Mouse (Mus musculus): ENCODE data around the gene Mst1. TPM values are rescaled to one million over a fixed set of nuclear protein-coding genes. Genes with fewer than 3 reads are reported as not detected.

Gene Mst1
- total and polyA plus RNA-seq, 2 experiments from 2014 or later: not detected

DNA sequence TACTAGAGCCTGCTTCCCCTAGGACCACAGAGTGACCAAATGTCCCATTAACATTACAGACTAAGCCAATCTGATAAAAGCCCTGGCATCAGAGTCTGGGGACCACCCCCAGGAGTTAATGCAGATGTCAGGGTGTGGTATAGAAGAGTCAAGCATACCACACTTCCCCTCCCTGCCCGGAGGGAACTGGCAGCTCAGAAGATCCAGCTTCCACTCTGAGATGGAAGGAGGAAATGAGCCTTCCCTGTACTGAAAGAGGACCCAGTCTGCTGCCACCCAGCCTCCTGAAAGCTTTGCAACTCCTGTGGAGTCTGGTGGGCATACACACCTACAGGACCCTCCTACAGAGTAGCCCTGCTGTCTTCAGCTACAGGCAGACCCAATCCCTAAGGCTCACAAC is 25.2 kb upstream of the Mst1 start:
- peaks cover 63% of the 10 kb centered on the region for H3K36me3 ChIP-seq (ENCODE audit: insufficient read depth, low read length)
- WGBS: 84% methylated on average over 1 of the region's 1 CpGs

DNA sequence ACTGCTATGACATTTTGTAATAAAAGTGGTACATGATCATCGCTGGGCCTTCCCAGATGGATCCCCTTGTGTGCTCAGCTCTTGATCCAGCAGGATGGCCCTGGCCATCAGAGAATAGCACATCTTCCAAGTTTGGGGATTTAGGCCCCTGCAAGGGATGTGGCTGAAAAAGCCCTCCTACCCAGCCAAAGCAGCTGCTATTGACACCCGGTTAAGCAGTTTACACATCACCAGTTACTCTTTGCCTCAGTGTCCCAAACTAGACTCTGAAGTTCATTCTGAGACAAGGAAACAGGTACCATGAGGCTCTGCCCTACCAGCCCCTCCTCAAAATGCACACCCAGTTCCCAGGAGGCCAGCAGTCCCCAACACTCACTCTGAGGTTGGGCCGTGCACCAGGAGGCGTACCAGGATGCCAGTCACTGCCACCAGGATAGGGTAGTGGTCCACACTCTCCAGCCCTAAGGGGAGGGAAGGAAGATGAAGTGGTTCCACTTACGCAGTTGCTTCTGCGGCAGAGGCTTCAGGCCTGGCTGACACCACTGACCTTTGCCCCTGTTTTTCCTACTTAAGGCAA is 24.5 kb upstream of the Mst1 start:
- Histone ChIP-seq H3K4me3 (ENCODE audit: low read depth, low read length) (no peak overlapping the region), H3K36me3 (ENCODE audit: insufficient read depth, low read length) (peaks cover 60% of the 10 kb centered on the region), H3K27ac (ENCODE audit: low read depth, low read length) (no peak overlapping the region), H3K27me3 (ENCODE audit: insufficient read depth, low read length) (no peaks in the 10 kb centered on the region), H3K9ac (replicated peaks; ENCODE audit: low read length, poor library complexity, severe bottlenecking) (no peak overlapping the region), H3K9me3 (ENCODE audit: low read length) (no peaks in the 10 kb centered on the region), H3K4me1 (ENCODE audit: insufficient read depth, low read length) (no peaks in the 10 kb centered on the region), H3K4me2 (ENCODE audit: low read depth, low read length, poor library complexity, severe bottlenecking) (no peak overlapping the region)
- DNase-seq (ENCODE audit: low spot score) (no peak), ATAC-seq (ENCODE audit: low FRiP score) (no peak)
- 86% methylated on average over 6 of the region's 6 CpGs for WGBS
- TF ChIP-seq CTCF (IDR thresholded peaks at IDR 0.05): no peak

More for the DNA sequence above, 25.2 kb upstream of the Mst1 start:
- Histone ChIP-seq H3K9me3 (ENCODE audit: low read length) (no peaks in the 10 kb centered on the region), H3K9ac (replicated peaks; ENCODE audit: low read length, poor library complexity, severe bottlenecking) (no peak overlapping the region), H3K4me3 (ENCODE audit: low read depth, low read length) (no peak overlapping the region), H3K4me1 (ENCODE audit: insufficient read depth, low read length) (peaks cover 3% of the 10 kb centered on the region; the same call in 1 of the 2 replicates), H3K27me3 (ENCODE audit: insufficient read depth, low read length) (no peaks in the 10 kb centered on the region), H3K4me2 (ENCODE audit: low read depth, low read length, poor library complexity, severe bottlenecking) (no peak overlapping the region), H3K27ac (ENCODE audit: low read depth, low read length) (no peak overlapping the region)
- DNase-seq (ENCODE audit: low spot score): no peak
- no peak for ATAC-seq (ENCODE audit: low FRiP score)
- no peak for TF ChIP-seq CTCF (IDR thresholded peaks at IDR 0.05)

DNA sequence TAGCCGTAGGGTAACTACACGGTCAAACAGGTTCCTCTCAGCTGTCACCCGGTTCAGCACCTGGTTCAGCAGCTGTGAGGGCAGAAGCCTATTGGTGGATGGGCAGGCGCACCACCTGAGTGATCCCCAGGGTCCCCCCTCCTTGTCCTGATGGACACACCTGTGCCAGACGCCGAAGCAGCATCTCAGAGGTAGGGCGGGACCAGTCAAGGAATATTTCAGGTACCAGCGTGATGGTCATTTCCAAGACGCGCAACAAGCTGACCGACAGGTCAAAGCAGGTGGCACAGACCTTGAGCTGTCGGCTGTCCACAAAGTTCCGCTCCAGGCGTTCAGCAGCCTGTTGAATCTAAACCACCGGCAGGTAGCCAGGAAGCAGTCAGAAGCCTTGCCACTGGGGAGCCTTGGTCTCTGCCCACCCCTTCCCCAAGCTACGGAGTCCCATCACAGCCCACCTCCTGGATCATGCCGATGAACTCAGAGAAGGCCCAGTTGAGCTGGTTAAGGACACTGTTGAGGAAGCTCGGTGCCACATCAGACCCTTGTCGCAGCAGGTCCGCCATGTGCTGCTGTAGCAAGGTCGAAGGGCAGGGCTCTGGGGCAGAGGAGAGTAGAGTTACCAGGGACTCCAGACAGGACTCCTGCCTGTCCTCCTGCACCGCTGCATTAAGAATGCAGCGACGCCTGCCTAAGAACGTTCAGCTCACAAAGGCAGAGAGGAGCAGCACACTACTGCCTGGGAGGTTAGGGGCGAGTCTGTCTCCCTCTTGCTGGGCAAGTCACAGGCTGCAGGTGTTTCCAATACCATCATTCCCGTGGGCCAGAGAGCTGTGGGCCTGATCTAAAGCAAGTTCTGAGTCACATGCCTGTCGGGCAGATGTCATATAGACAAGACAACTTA is 23.6 kb upstream of the Mst1 start:
- Histone ChIP-seq H3K4me1 (ENCODE audit: insufficient read depth, low read length) (no peaks in the 10 kb centered on the region), H3K9me3 (ENCODE audit: low read length) (no peaks in the 10 kb centered on the region), H3K27me3 (ENCODE audit: insufficient read depth, low read length) (no peaks in the 10 kb centered on the region), H3K9ac (replicated peaks; ENCODE audit: low read length, poor library complexity, severe bottlenecking) (no peak overlapping the region), H3K4me3 (ENCODE audit: low read depth, low read length) (no peak overlapping the region), H3K4me2 (ENCODE audit: low read depth, low read length, poor library complexity, severe bottlenecking) (no peak overlapping the region), H3K36me3 (ENCODE audit: insufficient read depth, low read length) (peaks cover 59% of the 10 kb centered on the region), H3K27ac (ENCODE audit: low read depth, low read length) (no peak overlapping the region)
- no peak for DNase-seq (ENCODE audit: low spot score)
- TF ChIP-seq CTCF (IDR thresholded peaks at IDR 0.05): no peak
- no peak for ATAC-seq (ENCODE audit: low FRiP score)
- 82% methylated on average over 28 of the region's 28 CpGs for WGBS

DNA sequence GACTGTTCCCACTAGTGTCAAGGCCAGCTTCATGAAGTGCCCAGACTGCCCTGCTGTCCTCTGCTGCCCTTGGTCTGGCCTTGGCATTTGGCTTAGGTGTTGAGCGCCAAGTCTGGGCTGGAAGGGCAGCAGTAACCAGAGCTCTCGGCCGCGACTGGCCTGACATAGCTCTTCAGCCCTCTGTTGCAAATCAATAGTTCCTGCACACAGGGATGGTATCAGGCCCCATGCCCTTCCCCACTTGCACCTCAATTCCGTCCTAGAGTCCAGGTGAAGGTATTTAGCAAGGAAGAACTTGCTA is 23.0 kb upstream of the Mst1 start:
- Histone ChIP-seq H3K9me3 (ENCODE audit: low read length) (no peaks in the 10 kb centered on the region), H3K4me1 (ENCODE audit: insufficient read depth, low read length) (no peaks in the 10 kb centered on the region), H3K27me3 (ENCODE audit: insufficient read depth, low read length) (no peaks in the 10 kb centered on the region), H3K4me2 (ENCODE audit: low read depth, low read length, poor library complexity, severe bottlenecking) (no peak overlapping the region), H3K27ac (ENCODE audit: low read depth, low read length) (no peak overlapping the region), H3K36me3 (ENCODE audit: insufficient read depth, low read length) (peaks cover 63% of the 10 kb centered on the region), H3K9ac (replicated peaks; ENCODE audit: low read length, poor library complexity, severe bottlenecking) (no peak overlapping the region), H3K4me3 (ENCODE audit: low read depth, low read length) (no peak overlapping the region)
- ATAC-seq (ENCODE audit: low FRiP score) (no peak), DNase-seq (ENCODE audit: low spot score) (no peak)
- WGBS: 90% methylated on average over 5 of the region's 5 CpGs
- TF ChIP-seq CTCF (IDR thresholded peaks at IDR 0.05): no peak

DNA sequence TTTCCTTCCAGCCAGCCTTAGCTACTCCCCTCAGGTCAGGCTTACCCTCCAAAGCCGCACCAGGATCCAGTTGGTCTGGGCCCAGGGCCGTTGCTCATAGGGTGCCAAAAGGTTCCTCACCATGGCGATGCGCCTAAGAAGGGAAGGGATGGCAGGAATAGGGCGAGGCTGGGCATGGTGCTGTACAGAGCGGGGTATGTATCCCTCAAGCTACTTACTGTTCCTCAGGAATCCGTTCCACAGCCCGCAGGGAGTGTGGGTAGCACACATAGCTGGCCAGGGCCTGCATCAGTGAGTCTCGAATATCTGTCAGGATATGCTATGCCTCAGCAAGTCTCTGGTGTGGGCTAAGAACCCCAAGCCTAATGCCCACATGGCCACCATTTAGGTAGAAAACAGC is 21.9 kb upstream of the Mst1 start:
- peaks cover 74% of the 10 kb centered on the region for H3K36me3 ChIP-seq (ENCODE audit: insufficient read depth, low read length)
- DNase-seq (ENCODE audit: low spot score): no peak

DNA sequence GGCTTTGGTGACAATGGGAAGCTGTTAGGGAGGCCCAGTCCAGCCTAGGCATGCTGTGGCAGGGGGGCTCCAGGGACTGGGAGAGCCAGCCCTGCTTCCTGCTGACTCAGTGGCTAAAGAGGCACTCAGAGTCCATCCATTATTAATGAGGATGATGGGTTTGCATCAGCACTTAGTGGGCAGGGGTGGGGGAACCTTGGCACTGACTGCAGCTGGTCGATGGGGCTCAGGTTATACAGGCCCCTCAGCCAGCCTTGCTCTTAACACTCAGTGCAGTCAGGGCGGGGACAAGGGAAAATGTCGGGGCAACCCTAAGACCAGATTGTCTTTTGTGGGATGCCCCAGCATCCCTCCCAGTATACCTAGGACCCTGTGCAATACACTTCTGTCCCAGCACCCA is 18.1 kb upstream of the Mst1 start:
- Histone ChIP-seq H3K9ac (replicated peaks; ENCODE audit: low read length, poor library complexity, severe bottlenecking) (no peak overlapping the region), H3K27ac (ENCODE audit: low read depth, low read length) (no peak overlapping the region), H3K9me3 (ENCODE audit: low read length) (no peaks in the 10 kb centered on the region), H3K36me3 (ENCODE audit: insufficient read depth, low read length) (peaks cover 74% of the 10 kb centered on the region), H3K4me2 (ENCODE audit: low read depth, low read length, poor library complexity, severe bottlenecking) (no peak overlapping the region), H3K4me3 (ENCODE audit: low read depth, low read length) (no peak overlapping the region), H3K27me3 (ENCODE audit: insufficient read depth, low read length) (no peaks in the 10 kb centered on the region), H3K4me1 (ENCODE audit: insufficient read depth, low read length) (no peaks in the 10 kb centered on the region)
- WGBS: 79% methylated on average over 3 of the region's 3 CpGs
- no peak for DNase-seq (ENCODE audit: low spot score)
- TF ChIP-seq CTCF (IDR thresholded peaks at IDR 0.05): no peak
- no peak for ATAC-seq (ENCODE audit: low FRiP score)

More for the DNA sequence above, 21.9 kb upstream of the Mst1 start:
- peak overlapping the region; percentile 33; the same call in 1 of the 2 replicates for H3K9ac ChIP-seq (replicated peaks; ENCODE audit: low read length, poor library complexity, severe bottlenecking)
- H3K27me3 ChIP-seq (ENCODE audit: insufficient read depth, low read length): no peaks in the 10 kb centered on the region
- no peak overlapping the region for H3K27ac ChIP-seq (ENCODE audit: low read depth, low read length)
- no peak overlapping the region for H3K4me2 ChIP-seq (ENCODE audit: low read depth, low read length, poor library complexity, severe bottlenecking)
- ATAC-seq (ENCODE audit: low FRiP score): no peak
- H3K4me3 ChIP-seq (ENCODE audit: low read depth, low read length): no peak overlapping the region
- no peaks in the 10 kb centered on the region for H3K4me1 ChIP-seq (ENCODE audit: insufficient read depth, low read length)
- H3K9me3 ChIP-seq (ENCODE audit: low read length): no peaks in the 10 kb centered on the region
- no peak for TF ChIP-seq CTCF (IDR thresholded peaks at IDR 0.05)
- WGBS: 94% methylated on average over 9 of the region's 9 CpGs
